Mouse (Mus musculus) thymus, adult 2 months (tissue): ENCODE results near the gene Ube2cbp. TPM values are rescaled to one million over a fixed set of nuclear protein-coding genes. Genes with fewer than 3 reads are reported as not detected.

Source experiments
- DNase-seq: peaks from one replicate; pipeline ENCODE4 v3.0.0; 2021
- H3K27ac ChIP-seq: fragments of 200-500 bp; 2 replicates; pipeline ENCODE4 v1.5.1; 2012; ENCODE audit warnings: low read length, control low read depth; ENCODE audit not compliant: control insufficient read depth, insufficient read depth
- H3K27me3 ChIP-seq: fragments of 200-500 bp; 2 replicates; pipeline ENCODE4 v1.6.1; 2012; ENCODE audit warnings: mild to moderate bottlenecking, low read length, moderate library complexity, mixed read lengths; ENCODE audit not compliant: control insufficient read depth, insufficient read depth
- H3K36me3 ChIP-seq: fragments of 200-500 bp; 2 replicates; pipeline ENCODE4 v1.6.1; 2012; ENCODE audit warnings: mild to moderate bottlenecking, low read length, moderate library complexity; ENCODE audit not compliant: control insufficient read depth, insufficient read depth
- H3K4me1 ChIP-seq: fragments of 200-500 bp; replicated peaks from 2 replicates; pipeline ENCODE4 v1.6.1; 2012; ENCODE audit warnings: low read length; ENCODE audit not compliant: control insufficient read depth, insufficient read depth
- H3K4me3 ChIP-seq: fragments of 200-500 bp; 2 replicates; pipeline ENCODE4 v1.5.1; 2012; ENCODE audit warnings: mild to moderate bottlenecking, low read length, control low read depth, moderate library complexity; ENCODE audit not compliant: control insufficient read depth, insufficient read depth
- CTCF ChIP-seq: fragments of 200-500 bp; IDR thresholded peaks from 2 replicates; pipeline ENCODE4 v1.5.1; 2012; ENCODE audit warnings: mild to moderate bottlenecking, control low read depth, low read length, moderate library complexity, borderline replicate concordance; ENCODE audit not compliant: control insufficient read depth, poor library complexity, insufficient read depth; ENCODE audit errors: extremely low read depth
- POLR2A ChIP-seq: fragments of 200-500 bp; IDR thresholded peaks from 2 replicates; pipeline ENCODE4 v1.6.1; 2012; ENCODE audit warnings: mild to moderate bottlenecking, low read length, control low read depth, moderate library complexity; ENCODE audit not compliant: control insufficient read depth, poor library complexity, insufficient read depth; ENCODE audit errors: extremely low read depth
- WGBS: fragments of 180-500 bp; shearing (Covaris S2); methylation state at CpG from one replicate; pipeline ENCODE4 v1.1.7; 2018; 5-methylcytosine and 5-hydroxymethylcytosine counted together
- polyA plus RNA-seq: library from polyadenylated mRNA; depleted of rRNA; stranded (reverse); fragments of >200 nt; gene quantifications from 2 replicates; pipeline ENCODE4 v1.2.3, GENCODE M21; 2012

The Ube2cbp gene
- polyA plus RNA-seq, 1 experiment, result 2.2 TPM

GRCm38 (mm10) chr9:86451617-86452016, 13.1 kb downstream of the Ube2cbp start:
- TF ChIP-seq CTCF (peak; percentile 83), POLR2A (no peak)
- H3K36me3 ChIP-seq, result no peaks in the 10 kb centered on the region
- no peak overlapping the region for H3K4me3 ChIP-seq
- H3K4me1 ChIP-seq, result no peaks in the 10 kb centered on the region
- H3K27ac ChIP-seq, result no peak overlapping the region
- DNase-seq, result peak; percentile 63
- H3K27me3 ChIP-seq, result no peaks in the 10 kb centered on the region
- WGBS, result 5% methylated on average over 13 of the region's 13 CpGs

GRCm38 (mm10) chr9:86451094-86451493, 13.7 kb downstream of the Ube2cbp start:
- WGBS, result 73% methylated on average over 6 of the region's 6 CpGs
- no peak for TF ChIP-seq CTCF
- no peak for TF ChIP-seq POLR2A

GRCm38 (mm10) chr9:86449581-86449980, 15.2 kb downstream of the Ube2cbp start:
- Histone ChIP-seq H3K4me1 (no peaks in the 10 kb centered on the region), H3K36me3 (no peaks in the 10 kb centered on the region), H3K27me3 (no peaks in the 10 kb centered on the region), H3K27ac (no peak overlapping the region), H3K4me3 (no peak overlapping the region)
- 21% methylated on average over 11 of the region's 11 CpGs for WGBS
- peak; percentile 69 for DNase-seq
- TF ChIP-seq CTCF (peak; percentile 81; the same call in 1 of the 2 replicates), POLR2A (no peak)

More at GRCm38 (mm10) chr9:86451094-86451493, 13.7 kb downstream of the Ube2cbp start:
- H3K4me3 ChIP-seq, result no peak overlapping the region
- no peak for DNase-seq
- H3K27me3 ChIP-seq, result no peaks in the 10 kb centered on the region
- H3K36me3 ChIP-seq, result no peaks in the 10 kb centered on the region
- no peak overlapping the region for H3K27ac ChIP-seq
- H3K4me1 ChIP-seq, result no peaks in the 10 kb centered on the region

GRCm38 (mm10) chr9:86447431-86447830, 17.3 kb downstream of the Ube2cbp start:
- H3K27ac ChIP-seq, result no peak overlapping the region
- no peaks in the 10 kb centered on the region for H3K4me1 ChIP-seq
- no peaks in the 10 kb centered on the region for H3K27me3 ChIP-seq
- H3K36me3 ChIP-seq, result no peaks in the 10 kb centered on the region
- H3K4me3 ChIP-seq, result no peak overlapping the region
- DNase-seq, result no peak
- TF ChIP-seq CTCF, result no peak
- 96% methylated on average over 8 of the region's 8 CpGs for WGBS

- H3K36me3 ChIP-seq, result no peaks in the 10 kb centered on the region
- no peak for DNase-seq
- no peaks in the 10 kb centered on the region for H3K27me3 ChIP-seq
- no peak overlapping the region for H3K4me3 ChIP-seq
- 72% methylated on average over 7 of the region's 7 CpGs for WGBS
- H3K4me1 ChIP-seq, result no peaks in the 10 kb centered on the region
- no peak overlapping the region for H3K27ac ChIP-seq
- TF ChIP-seq POLR2A, result no peak
- TF ChIP-seq CTCF, result no peak
Observed at GRCm38 (mm10) chr9:86446847-86447246, 17.9 kb downstream of the Ube2cbp start.

- 94% methylated on average over 4 of the region's 4 CpGs for WGBS
Observed at GRCm38 (mm10) chr9:86442248-86442647, 22.5 kb downstream of the Ube2cbp start.

GRCm38 (mm10) chr9:86438337-86439009, 26.3 kb downstream of the Ube2cbp start:
- DNase-seq, result no peak
- Histone ChIP-seq H3K4me1 (no peaks in the 10 kb centered on the region), H3K4me3 (no peak overlapping the region), H3K27ac (no peak overlapping the region), H3K27me3 (no peaks in the 10 kb centered on the region), H3K36me3 (no peaks in the 10 kb centered on the region)
- 92% methylated on average over 11 of the region's 11 CpGs for WGBS
- TF ChIP-seq CTCF, result no peak
- TF ChIP-seq POLR2A, result no peak

More at GRCm38 (mm10) chr9:86442248-86442647, 22.5 kb downstream of the Ube2cbp start:
- Histone ChIP-seq H3K27me3 (no peaks in the 10 kb centered on the region), H3K27ac (no peak overlapping the region), H3K4me1 (no peaks in the 10 kb centered on the region), H3K4me3 (no peak overlapping the region), H3K36me3 (no peaks in the 10 kb centered on the region)
- DNase-seq, result no peak
- TF ChIP-seq CTCF (no peak), POLR2A (no peak)
